Mouse (Mus musculus) hindbrain, postnatal 0 days (tissue): ENCODE data around the gene Ntn3. TPM values are rescaled to one million over a fixed set of nuclear protein-coding genes. Genes with fewer than 3 reads are reported as not detected.

Experiments
- ATAC-seq: fragments of 200-750 bp; cut with Nextera tagmentation; 2 replicates; pipeline ENCODE4 v1.8.0; 2017; ENCODE audit warnings: mild to moderate bottlenecking, moderate TSS enrichment, moderate library complexity
- DNase-seq: peaks from one replicate; pipeline ENCODE4 v3.0.0-alpha.2; 2015; ENCODE audit warnings: low spot score
- H3K27ac ChIP-seq: fragments of 300-500 bp; sonication (generic); 2 replicates; pipeline ENCODE4 v1.5.1; 2014; ENCODE audit warnings: mild to moderate bottlenecking
- H3K27me3 ChIP-seq: fragments of 300-500 bp; sonication (generic); 2 replicates; pipeline ENCODE4 v1.6.1; 2014; ENCODE audit warnings: low read length, mixed read lengths; ENCODE audit not compliant: insufficient read depth
- H3K36me3 ChIP-seq: fragments of 300-500 bp; sonication (generic); 2 replicates; pipeline ENCODE4 v1.6.1; 2014; ENCODE audit warnings: low read length, mixed read lengths; ENCODE audit not compliant: insufficient read depth
- H3K4me1 ChIP-seq: fragments of 300-500 bp; sonication (generic); 2 replicates; pipeline ENCODE4 v1.6.1; 2014; ENCODE audit warnings: antibody characterized with exemption, low read length, mixed read lengths; ENCODE audit not compliant: insufficient read depth
- H3K4me2 ChIP-seq: fragments of 300-500 bp; sonication (generic); 2 replicates; pipeline ENCODE4 v1.6.1; 2014; ENCODE audit warnings: low read depth, mild to moderate bottlenecking, low read length, moderate library complexity, mixed read lengths
- H3K4me3 ChIP-seq: fragments of 300-500 bp; sonication (generic); 2 replicates; pipeline ENCODE4 v1.5.1; 2014; ENCODE audit warnings: low read length
- H3K9ac ChIP-seq: fragments of 300-500 bp; sonication (generic); replicated peaks from 2 replicates; pipeline ENCODE4 v1.6.1; 2014; ENCODE audit warnings: mild to moderate bottlenecking, low read length, moderate library complexity, mixed read lengths
- H3K9me3 ChIP-seq: fragments of 300-500 bp; sonication (generic); 2 replicates; pipeline ENCODE4 v1.6.1; 2016; ENCODE audit warnings: low read length, mixed read lengths
- CTCF ChIP-seq: IDR thresholded peaks from 2 replicates; pipeline ENCODE4 v1.5.1; 2016; ENCODE audit warnings: antibody characterized with exemption, control low read depth, low read depth
- WGBS: fragments of 180-500 bp; shearing (Covaris S2); extraction: QIAGEN DNeasy Blood & Tissue Kit; methylation state at CpG from one replicate; pipeline ENCODE4 v1.1.7; 2014; 5-methylcytosine and 5-hydroxymethylcytosine counted together
- polyA plus RNA-seq: library from polyadenylated mRNA; unstranded; fragments of >200 nt; fragmentation: Nextera tagmentation; extraction: Ambion mirVana; gene quantifications from 2 replicates; pipeline ENCODE4 v1.2.1, GENCODE M21; 2015
- total RNA-seq: library from RNA; depleted of rRNA; stranded (reverse); fragments of >200 nt; gene quantifications from 2 replicates; pipeline ENCODE4 v1.2.3, GENCODE M21; 2014

Ntn3 gene
- total and polyA plus RNA-seq, 2 experiments from 2014 or later = 4.3 to 26.9 TPM

- WGBS = 96% methylated on average over 10 of the region's 10 CpGs
- Histone ChIP-seq H3K4me2 (no peak overlapping the region), H3K9ac (no peak overlapping the region), H3K27me3 (no peaks in the 10 kb centered on the region), H3K27ac (no peak overlapping the region), H3K4me1 (peaks cover 6% of the 10 kb centered on the region), H3K4me3 (no peak overlapping the region), H3K36me3 (peaks cover 42% of the 10 kb centered on the region), H3K9me3 (no peaks in the 10 kb centered on the region)
- no peak for TF ChIP-seq CTCF
- DNase-seq (no peak), ATAC-seq (no peak)
Observed at GRCm38 (mm10) chr17:24224741-24225140, 15.4 kb upstream of the Ntn3 start.

GRCm38 (mm10) chr17:24223513-24223912 is 14.2 kb upstream of the Ntn3 start:
- Histone ChIP-seq H3K27me3 (no peaks in the 10 kb centered on the region), H3K36me3 (peaks cover 42% of the 10 kb centered on the region), H3K9ac (no peak overlapping the region), H3K27ac (no peak overlapping the region), H3K9me3 (no peaks in the 10 kb centered on the region), H3K4me3 (no peak overlapping the region), H3K4me2 (no peak overlapping the region), H3K4me1 (peaks cover 10% of the 10 kb centered on the region)
- WGBS = 89% methylated on average over 5 of the region's 5 CpGs
- DNase-seq (no peak), ATAC-seq (no peak)
- TF ChIP-seq CTCF = no peak

GRCm38 (mm10) chr17:24222653-24223052 is 13.3 kb upstream of the Ntn3 start:
- H3K4me3 ChIP-seq = no peak overlapping the region
- H3K9ac ChIP-seq = no peak overlapping the region
- no peak for ATAC-seq
- DNase-seq = no peak
- peaks cover 33% of the 10 kb centered on the region for H3K36me3 ChIP-seq
- TF ChIP-seq CTCF = no peak
- 79% methylated on average over 6 of the region's 6 CpGs for WGBS
- no peak overlapping the region for H3K4me2 ChIP-seq
- H3K27ac ChIP-seq = no peak overlapping the region
- H3K9me3 ChIP-seq = no peaks in the 10 kb centered on the region
- H3K4me1 ChIP-seq = peaks cover 10% of the 10 kb centered on the region
- no peaks in the 10 kb centered on the region for H3K27me3 ChIP-seq

GRCm38 (mm10) chr17:24220435-24221411 is 11.4 kb upstream of the Ntn3 start, which contains the start of gene Tedc2:
Gene Tedc2, minus strand, starts transcription at chr17:24220851.
- ATAC-seq (peak; percentile 95), DNase-seq (peak; percentile 95)
- H3K9ac ChIP-seq = peak within 1 kb of the TSS; percentile 64
- no peaks in the 10 kb centered on the region for H3K27me3 ChIP-seq
- H3K4me3 ChIP-seq = peak within 1 kb of the TSS; percentile 68
- peaks cover 10% of the 10 kb centered on the region for H3K4me1 ChIP-seq
- no peak for TF ChIP-seq CTCF
- peak within 1 kb of the TSS; percentile 70 for H3K27ac ChIP-seq
- no peaks in the 10 kb centered on the region for H3K9me3 ChIP-seq
- peaks cover 21% of the 10 kb centered on the region for H3K36me3 ChIP-seq
- 5% methylated on average over 41 of the region's 41 CpGs for WGBS
- peak within 1 kb of the TSS; percentile 83 for H3K4me2 ChIP-seq

- H3K4me2 ChIP-seq = no peak overlapping the region
- H3K36me3 ChIP-seq = peaks cover 7% of the 10 kb centered on the region; the same call in 1 of the 2 replicates
- H3K4me1 ChIP-seq = peaks cover 14% of the 10 kb centered on the region
- no peaks in the 10 kb centered on the region for H3K27me3 ChIP-seq
- no peak for DNase-seq
- 59% methylated on average over 4 of the region's 4 CpGs for WGBS
- ATAC-seq = no peak
- no peaks in the 10 kb centered on the region for H3K9me3 ChIP-seq
- no peak for TF ChIP-seq CTCF
- H3K4me3 ChIP-seq = no peak overlapping the region
- H3K27ac ChIP-seq = no peak overlapping the region
- no peak overlapping the region for H3K9ac ChIP-seq
Observed at GRCm38 (mm10) chr17:24216836-24217235, 7.5 kb upstream of the Ntn3 start.

- no peak for TF ChIP-seq CTCF
Observed at GRCm38 (mm10) chr17:24213186-24213585, 3.9 kb upstream of the Ntn3 start.

More at GRCm38 (mm10) chr17:24213186-24213585, 3.9 kb upstream of the Ntn3 start:
- H3K9me3 ChIP-seq = no peaks in the 10 kb centered on the region
- H3K27me3 ChIP-seq = no peaks in the 10 kb centered on the region
- H3K4me2 ChIP-seq = no peak overlapping the region
- H3K4me3 ChIP-seq = no peak overlapping the region
- no peak overlapping the region for H3K27ac ChIP-seq
- H3K9ac ChIP-seq = no peak overlapping the region
- H3K4me1 ChIP-seq = peaks cover 34% of the 10 kb centered on the region
- WGBS = 80% methylated on average over 6 of the region's 6 CpGs
- ATAC-seq (no peak), DNase-seq (no peak)
- H3K36me3 ChIP-seq = peaks cover 7% of the 10 kb centered on the region; the same call in 1 of the 2 replicates
